Mouse (Mus musculus) adrenal gland, postnatal 25 days (tissue): ENCODE measurements around the gene Daam1. TPM values are rescaled to one million over a fixed set of nuclear protein-coding genes. Genes with fewer than 3 reads are reported as not detected.

Source experiments
- total RNA-seq: library from RNA; stranded (reverse); gene quantifications from 2 replicates; pipeline ENCODE4 v1.2.3, GENCODE M21; 2021

The Daam1 gene
- total RNA-seq, 1 experiment from 2014 or later = 20.4 TPM

Other genes starting within 250 kb of the Daam1 start
- 2.5 and 3.0 TPM in 2 replicates for gene Gpr135, start 240.0 kb downstream of the Daam1 start, total RNA-seq